Mouse (Mus musculus) left cerebral cortex, adult 9 months (tissue): Measurements from ENCODE around the gene Olfr275.
"Not testable (repeated sequence)": the region's sequence is repeated elsewhere in the genome, so short reads cannot be mapped to it uniquely, and the experiment has no call there.

Experiments
- DNase-seq, 2 experiments: peaks; one replicate each; pipeline ENCODE4 v3.0.0; 2022; ENCODE audit warnings: low spot score in 2 of 2

Gene Olfr275

GRCm38 (mm10) chr4:52814304-52814703 lies at the start of gene Olfr275:
Olfr275 (plus strand) TSS chr4:52814604.
- DNase-seq = no peak

GRCm38 (mm10) chr4:52765612-52766011 lies 48.8 kb upstream of the Olfr275 start:
- DNase-seq = no peak

GRCm38 (mm10) chr4:52772186-52772585 lies 42.2 kb upstream of the Olfr275 start:
- DNase-seq = no peak

GRCm38 (mm10) chr4:52800013-52800412 lies 14.4 kb upstream of the Olfr275 start:
- no peak for DNase-seq

- no peak for DNase-seq
These were observed 2.5 kb upstream of the Olfr275 start for GRCm38 (mm10) chr4:52811871-52812270.

- DNase-seq = no peak
These were observed 7.0 kb downstream of the Olfr275 start for GRCm38 (mm10) chr4:52821375-52821774.

- not testable (repeated sequence) for DNase-seq
These were observed 31.0 kb downstream of the Olfr275 start for GRCm38 (mm10) chr4:52845411-52845810.

- DNase-seq = no peak
These were observed 34.7 kb downstream of the Olfr275 start for GRCm38 (mm10) chr4:52849039-52849635.

GRCm38 (mm10) chr4:52849672-52850071 lies 35.3 kb downstream of the Olfr275 start:
- DNase-seq = no peak

- no peak for DNase-seq
These were observed 44.7 kb downstream of the Olfr275 start, which contains the start of gene Olfr273 for GRCm38 (mm10) chr4:52859136-52859535. Olfr273 (minus strand) TSS chr4:52859236.

- peak in 1 of 2 experiments; percentile 3 for DNase-seq
These were observed 49.8 kb downstream of the Olfr275 start for GRCm38 (mm10) chr4:52864156-52864555.
